Mouse (Mus musculus) CH12.LX (cell line): ENCODE measurements at regions not wholly inside any gene's neighbourhood (a gene's known extent, or its start where the extent isn't known, plus 50 kb on each side); places are given as distances from the start of the nearest gene placed in this dataset.

Source experiments
- CTCF ChIP-seq, 2 experiments: IDR thresholded peaks in 1 of 2; conservative IDR thresholded peaks in 1 of 2; 2 replicates each; pipeline ENCODE4 v1.5.1; 2011 to 2012; ENCODE audit warnings: low read depth in 2 of 2, low read length in 2 of 2, improper control_type of control experiment in 1 of 2, inconsistent platforms in 1 of 2, mild to moderate bottlenecking in 1 of 2, moderate library complexity in 1 of 2
- POLR2A ChIP-seq: IDR thresholded peaks from 2 replicates; pipeline ENCODE4 v1.6.1; 2011; ENCODE audit warnings: low read depth, mild to moderate bottlenecking, improper control_type of control experiment, low read length
- RCOR1 ChIP-seq: conservative IDR thresholded peaks from 2 replicates; pipeline ENCODE4 v1.6.1; 2012; ENCODE audit warnings: low read depth, mild to moderate bottlenecking, inconsistent platforms, low read length, improper control_type of control experiment
- SMC3 ChIP-seq: IDR thresholded peaks from 2 replicates; pipeline ENCODE4 v1.6.1; 2011; ENCODE audit warnings: low read depth, low read length, improper control_type of control experiment

DNA sequence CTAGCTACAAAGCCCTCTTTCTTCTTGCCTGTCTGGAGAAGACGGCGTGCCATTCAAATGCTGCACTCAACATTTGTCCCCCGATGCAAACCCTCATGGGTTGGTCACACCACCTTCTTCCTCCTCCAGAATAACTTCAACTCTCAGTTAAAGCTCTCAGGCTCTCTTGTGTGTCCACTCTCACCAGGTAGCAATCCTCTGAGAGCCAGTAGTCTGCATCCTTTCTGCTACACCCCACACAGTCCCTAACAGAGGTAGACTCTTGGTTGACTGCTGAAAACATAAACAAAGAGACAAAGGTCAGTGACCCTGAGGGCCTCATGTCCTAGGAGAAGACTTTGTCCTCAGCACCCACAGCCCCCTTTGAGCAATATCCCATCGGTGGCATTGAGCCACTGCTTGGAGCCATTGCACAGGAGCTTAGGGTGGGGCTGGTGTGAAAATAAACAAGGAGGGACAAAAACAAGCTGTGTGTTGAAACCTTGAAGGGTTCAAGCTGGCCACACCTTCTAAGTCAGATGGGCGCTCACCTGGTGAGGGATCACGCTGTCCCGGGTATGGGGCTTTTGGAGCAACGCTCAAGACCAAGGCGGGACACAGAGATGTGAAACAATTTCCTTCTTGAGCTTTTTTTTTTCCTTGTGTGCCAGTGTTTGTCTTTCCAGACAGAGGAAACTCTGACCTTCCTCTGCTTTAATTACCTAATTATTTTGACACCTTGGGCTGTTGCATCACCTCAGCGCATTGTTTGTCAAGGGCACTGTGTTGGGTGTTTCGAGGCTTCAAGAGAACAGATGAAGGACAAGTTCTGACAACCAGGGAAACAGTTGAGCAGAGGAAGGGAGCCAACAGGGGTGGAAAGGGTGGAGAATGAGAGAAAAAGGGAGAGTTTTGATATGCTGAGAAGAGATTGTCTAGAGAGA, 101.4 kb upstream of the Bcl6 start:
- TF ChIP-seq SMC3 (no peak), POLR2A (no peak), CTCF (conservative IDR thresholded peaks at IDR 0.05 in 1 of 2, IDR thresholded peaks at IDR 0.05 in 1 of 2; ENCODE audit: low read depth in 2 of 2, low read length in 2 of 2) (no peak), RCOR1 (no peak)
